Mouse (Mus musculus): ENCODE measurements at regions not wholly inside any gene's neighbourhood (a gene's known extent, or its start where the extent isn't known, plus 50 kb on each side); places are given as distances from the start of the nearest gene placed in this dataset.
A peak's percentile ranks its signal among the peaks of the same experiment; 100 is the strongest.

DNA sequence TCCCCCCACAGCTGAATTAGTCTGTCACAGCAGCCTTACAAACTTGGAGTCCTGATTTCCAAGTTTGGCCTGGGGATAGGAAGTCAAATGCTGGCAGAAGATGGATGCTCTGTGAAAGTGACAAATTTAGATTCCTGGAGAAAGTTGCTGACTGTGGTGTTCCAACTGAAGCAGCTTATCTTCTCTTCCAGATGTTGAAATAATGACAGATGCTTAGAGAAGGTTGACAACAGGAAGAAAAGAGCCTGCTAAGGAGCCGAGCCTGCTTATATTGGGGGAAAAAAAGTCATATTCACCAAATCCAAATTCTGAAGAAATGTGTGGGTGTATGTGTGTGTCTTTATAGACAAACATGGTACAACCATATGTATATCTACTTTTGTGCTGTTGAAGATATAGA lies 1380.4 kb upstream of the Cdh8 start:
- WGBS = 32% methylated on average over 1 of the region's 1 CpGs
- no peak overlapping the region for H3K4me2 ChIP-seq (replicated peaks; ENCODE audit: low read depth)
- no peak for ATAC-seq (ENCODE audit: low FRiP score, low TSS enrichment)
- no peak for DNase-seq (ENCODE audit: low spot score)
- H3K9me3 ChIP-seq (ENCODE audit: control insufficient read depth, low read length) = no peaks in the 10 kb centered on the region
- TF ChIP-seq EP300 (optimal IDR thresholded peaks at IDR 0.05) (no peak), CTCF (IDR thresholded peaks at IDR 0.05; ENCODE audit: low read depth) (no peak)
- H3K4me3 ChIP-seq (ENCODE audit: low read depth, low read length) = no peak overlapping the region
- no peaks in the 10 kb centered on the region for H3K4me1 ChIP-seq (replicated peaks; ENCODE audit: control insufficient read depth, insufficient read depth)
- H3K9ac ChIP-seq (ENCODE audit: low read length) = no peak overlapping the region
- H3K27me3 ChIP-seq (ENCODE audit: control insufficient read depth, insufficient read depth, low read length) = no peaks in the 10 kb centered on the region
- no peak overlapping the region for H3K27ac ChIP-seq (replicated peaks)
- H3K36me3 ChIP-seq (ENCODE audit: control insufficient read depth, insufficient read depth, low read length) = no peaks in the 10 kb centered on the region

GRCm38 (mm10) chr8:100793951-100794350 lies 1377.7 kb upstream of the Cdh8 start:
- H3K27ac ChIP-seq (replicated peaks) = no peak overlapping the region
- H3K4me3 ChIP-seq (ENCODE audit: low read depth, low read length) = no peak overlapping the region
- no peaks in the 10 kb centered on the region for H3K9me3 ChIP-seq (ENCODE audit: control insufficient read depth, low read length)
- ATAC-seq (ENCODE audit: low FRiP score, low TSS enrichment) (no peak), DNase-seq (ENCODE audit: low spot score) (no peak)
- WGBS = 81% methylated on average over 7 of the region's 7 CpGs
- no peak overlapping the region for H3K4me2 ChIP-seq (replicated peaks; ENCODE audit: low read depth)
- H3K9ac ChIP-seq (ENCODE audit: low read length) = no peak overlapping the region
- no peak for TF ChIP-seq CTCF (IDR thresholded peaks at IDR 0.05; ENCODE audit: low read depth)
- no peak for TF ChIP-seq EP300 (optimal IDR thresholded peaks at IDR 0.05)
- no peaks in the 10 kb centered on the region for H3K4me1 ChIP-seq (replicated peaks; ENCODE audit: control insufficient read depth, insufficient read depth)
- H3K36me3 ChIP-seq (ENCODE audit: control insufficient read depth, insufficient read depth, low read length) = no peaks in the 10 kb centered on the region
- no peaks in the 10 kb centered on the region for H3K27me3 ChIP-seq (ENCODE audit: control insufficient read depth, insufficient read depth, low read length)

GRCm38 (mm10) chr8:100790592-100791141 lies 1374.4 kb upstream of the Cdh8 start:
- no peak overlapping the region for H3K4me3 ChIP-seq (ENCODE audit: low read depth, low read length)
- ATAC-seq (ENCODE audit: low FRiP score, low TSS enrichment) (no peak), DNase-seq (ENCODE audit: low spot score) (no peak)
- no peaks in the 10 kb centered on the region for H3K4me1 ChIP-seq (replicated peaks; ENCODE audit: control insufficient read depth, insufficient read depth)
- 75% methylated on average over 11 of the region's 11 CpGs for whole genome bisulfite sequencing
- H3K27ac ChIP-seq (replicated peaks) = no peak overlapping the region
- TF ChIP-seq CTCF (IDR thresholded peaks at IDR 0.05; ENCODE audit: low read depth) (no peak), EP300 (optimal IDR thresholded peaks at IDR 0.05) (no peak)
- no peak overlapping the region for H3K4me2 ChIP-seq (replicated peaks; ENCODE audit: low read depth)
- no peak overlapping the region for H3K9ac ChIP-seq (ENCODE audit: low read length)
- H3K27me3 ChIP-seq (ENCODE audit: control insufficient read depth, insufficient read depth, low read length) = no peaks in the 10 kb centered on the region
- no peaks in the 10 kb centered on the region for H3K36me3 ChIP-seq (ENCODE audit: control insufficient read depth, insufficient read depth, low read length)
- no peaks in the 10 kb centered on the region for H3K9me3 ChIP-seq (ENCODE audit: control insufficient read depth, low read length)

DNA sequence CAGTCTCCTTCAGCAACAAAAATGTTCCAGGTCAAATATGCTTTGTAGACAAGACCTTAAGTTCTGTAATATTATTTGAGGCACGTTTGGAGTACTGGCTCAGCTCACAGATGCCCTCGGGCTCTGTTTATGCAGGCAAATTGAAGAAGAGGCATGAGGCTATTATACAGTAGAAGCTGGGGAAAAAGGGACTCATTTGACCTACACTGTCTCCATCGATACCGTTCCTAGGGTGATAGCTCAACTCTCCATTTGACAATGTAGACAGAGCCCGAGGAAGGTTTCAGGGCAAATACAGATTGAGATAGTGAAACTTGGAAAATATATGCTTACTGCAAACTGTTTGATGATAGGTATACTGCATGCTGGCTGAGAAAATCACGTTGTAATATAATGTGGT lies 1371.9 kb upstream of the Cdh8 start:
- no peak for DNase-seq (ENCODE audit: low spot score)
- Histone ChIP-seq H3K36me3 (ENCODE audit: control insufficient read depth, insufficient read depth, low read length) (no peaks in the 10 kb centered on the region), H3K4me2 (replicated peaks; ENCODE audit: low read depth) (no peak overlapping the region), H3K9ac (ENCODE audit: low read length) (no peak overlapping the region), H3K9me3 (ENCODE audit: control insufficient read depth, low read length) (no peaks in the 10 kb centered on the region), H3K4me1 (replicated peaks; ENCODE audit: control insufficient read depth, insufficient read depth) (no peaks in the 10 kb centered on the region), H3K4me3 (ENCODE audit: low read depth, low read length) (no peak overlapping the region), H3K27me3 (ENCODE audit: control insufficient read depth, insufficient read depth, low read length) (no peaks in the 10 kb centered on the region), H3K27ac (replicated peaks) (no peak overlapping the region)
- no peak for ATAC-seq (ENCODE audit: low FRiP score, low TSS enrichment)
- 68% methylated on average over 6 of the region's 6 CpGs for WGBS
- TF ChIP-seq EP300 (optimal IDR thresholded peaks at IDR 0.05) (no peak), CTCF (IDR thresholded peaks at IDR 0.05; ENCODE audit: low read depth) (no peak)

DNA sequence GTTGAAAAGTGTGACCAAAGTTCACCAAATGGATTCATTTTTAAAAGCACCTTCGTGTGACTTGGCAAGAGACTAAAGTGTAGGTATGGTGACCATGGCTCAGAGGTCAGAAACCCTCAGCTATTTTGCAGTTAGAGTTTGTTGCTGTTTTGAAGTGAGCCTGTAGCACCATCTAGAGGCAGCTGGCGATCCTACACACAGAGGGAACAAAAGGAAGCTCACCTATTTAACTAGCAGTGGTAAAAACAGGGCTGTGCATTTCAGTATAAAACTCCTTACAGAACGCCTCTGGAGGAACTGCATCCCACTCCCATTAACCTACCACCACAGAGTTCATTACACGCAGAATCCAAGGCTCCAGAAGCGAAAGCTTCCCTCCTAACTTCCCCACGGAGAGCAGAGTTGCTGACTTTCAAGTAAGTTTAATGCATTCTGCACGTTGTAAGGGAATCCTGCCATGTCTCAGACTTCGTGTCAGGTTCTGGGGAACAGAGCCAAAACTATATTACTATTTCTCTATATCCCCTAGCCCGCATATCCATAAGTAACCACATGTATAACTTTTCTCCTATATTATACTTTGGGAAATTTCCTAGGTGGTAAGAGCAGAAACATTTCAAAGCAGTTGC lies 1356.6 kb upstream of the Cdh8 start:
- Histone ChIP-seq H3K4me1 (replicated peaks; ENCODE audit: control insufficient read depth, insufficient read depth) (no peaks in the 10 kb centered on the region), H3K9me3 (ENCODE audit: control insufficient read depth, low read length) (no peaks in the 10 kb centered on the region), H3K27ac (replicated peaks) (no peak overlapping the region), H3K4me3 (ENCODE audit: low read depth, low read length) (peak overlapping the region; percentile 12; the same call in 1 of the 2 replicates), H3K4me2 (replicated peaks; ENCODE audit: low read depth) (peak overlapping the region; percentile 25; the same call in 1 of the 2 replicates), H3K9ac (ENCODE audit: low read length) (no peak overlapping the region), H3K27me3 (ENCODE audit: control insufficient read depth, insufficient read depth, low read length) (no peaks in the 10 kb centered on the region), H3K36me3 (ENCODE audit: control insufficient read depth, insufficient read depth, low read length) (no peaks in the 10 kb centered on the region)
- no peak for ATAC-seq (ENCODE audit: low FRiP score, low TSS enrichment)
- peak; percentile 64 for DNase-seq (ENCODE audit: low spot score)
- WGBS = 20% methylated on average over 9 of the region's 9 CpGs
- TF ChIP-seq EP300 (optimal IDR thresholded peaks at IDR 0.05) = no peak
- peak; percentile 86 for TF ChIP-seq CTCF (IDR thresholded peaks at IDR 0.05; ENCODE audit: low read depth)

DNA sequence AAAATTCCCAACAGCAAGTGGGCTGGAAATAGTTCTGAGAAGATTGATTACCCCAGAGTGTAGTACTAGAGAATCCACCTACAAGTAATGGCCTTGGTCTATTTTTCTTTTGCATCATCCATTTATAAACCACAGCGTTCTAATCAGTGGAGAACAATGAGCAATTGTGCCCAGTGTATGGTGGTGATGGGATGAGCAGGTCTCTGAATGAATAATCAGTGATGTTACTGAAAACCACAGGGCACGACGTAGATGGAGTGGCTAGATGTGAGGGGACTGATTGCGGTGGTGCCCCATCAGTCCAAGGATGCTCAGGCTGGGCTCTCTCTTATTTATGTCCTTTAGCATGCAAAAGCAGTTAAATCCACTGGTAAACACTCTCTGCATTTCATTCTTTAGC lies 1353.3 kb upstream of the Cdh8 start:
- Histone ChIP-seq H3K4me3 (ENCODE audit: low read depth, low read length) (no peak overlapping the region), H3K27ac (replicated peaks) (no peak overlapping the region), H3K27me3 (ENCODE audit: control insufficient read depth, insufficient read depth, low read length) (no peaks in the 10 kb centered on the region), H3K9ac (ENCODE audit: low read length) (no peak overlapping the region), H3K36me3 (ENCODE audit: control insufficient read depth, insufficient read depth, low read length) (no peaks in the 10 kb centered on the region), H3K9me3 (ENCODE audit: control insufficient read depth, low read length) (no peaks in the 10 kb centered on the region), H3K4me2 (replicated peaks; ENCODE audit: low read depth) (no peak overlapping the region), H3K4me1 (replicated peaks; ENCODE audit: control insufficient read depth, insufficient read depth) (no peaks in the 10 kb centered on the region)
- ATAC-seq (ENCODE audit: low FRiP score, low TSS enrichment) (no peak), DNase-seq (ENCODE audit: low spot score) (no peak)
- TF ChIP-seq CTCF (IDR thresholded peaks at IDR 0.05; ENCODE audit: low read depth) (no peak), EP300 (optimal IDR thresholded peaks at IDR 0.05) (no peak)
- 72% methylated on average over 4 of the region's 4 CpGs for WGBS

Measured in stomach, postnatal 0 days (tissue).